Mouse (Mus musculus) lung, postnatal 0 days (tissue): ENCODE results near the gene Sorcs3. TPM values are rescaled to one million over a fixed set of nuclear protein-coding genes. Genes with fewer than 3 reads are reported as not detected.
A peak's percentile ranks its signal among the peaks of the same experiment; 100 is the strongest.

Experiments
- ATAC-seq: fragments of 200-750 bp; cut with Nextera tagmentation; 2 replicates; pipeline ENCODE4 v1.8.0; 2017; ENCODE audit warnings: moderate library complexity
- DNase-seq: peaks from one replicate; pipeline ENCODE4 v3.0.0-alpha.2; 2016; ENCODE audit warnings: low spot score
- H3K27ac ChIP-seq: fragments of 300-500 bp; sonication (generic); 2 replicates; pipeline ENCODE4 v1.5.1; 2014; ENCODE audit warnings: antibody characterized with exemption, mild to moderate bottlenecking, low read length, mixed read lengths
- H3K27me3 ChIP-seq: fragments of 300-500 bp; sonication (generic); replicated peaks from 2 replicates; pipeline ENCODE4 v1.6.1; 2014; ENCODE audit warnings: low read length, mixed read lengths; ENCODE audit not compliant: insufficient read depth
- H3K36me3 ChIP-seq: fragments of 300-500 bp; sonication (generic); 2 replicates; pipeline ENCODE4 v1.6.1; 2014; ENCODE audit warnings: low read length, mixed read lengths; ENCODE audit not compliant: insufficient read depth
- H3K4me1 ChIP-seq: fragments of 300-500 bp; sonication (generic); 2 replicates; pipeline ENCODE4 v1.6.1; 2014; ENCODE audit warnings: antibody characterized with exemption, low read depth, low read length, mixed read lengths; ENCODE audit not compliant: insufficient read depth
- H3K4me2 ChIP-seq: fragments of 300-500 bp; sonication (generic); replicated peaks from 2 replicates; pipeline ENCODE4 v1.6.1; 2014; ENCODE audit warnings: low read depth, mild to moderate bottlenecking, low read length, moderate library complexity, mixed read lengths
- H3K4me3 ChIP-seq: fragments of 300-500 bp; sonication (generic); 2 replicates; pipeline ENCODE4 v1.5.1; 2014; ENCODE audit warnings: low read depth, low read length
- H3K9ac ChIP-seq: fragments of 300-500 bp; sonication (generic); replicated peaks from 2 replicates; pipeline ENCODE4 v1.6.1; 2014; ENCODE audit warnings: low read depth, mild to moderate bottlenecking
- H3K9me3 ChIP-seq: fragments of 300-500 bp; sonication (generic); 2 replicates; pipeline ENCODE4 v1.6.1; 2016; ENCODE audit warnings: low read length, mixed read lengths
- CTCF ChIP-seq: IDR thresholded peaks from 2 replicates; pipeline ENCODE4 v1.5.1; 2016; ENCODE audit warnings: antibody characterized with exemption, mild to moderate bottlenecking
- EP300 ChIP-seq: IDR thresholded peaks from 2 replicates; pipeline ENCODE4 v1.6.1; 2016; ENCODE audit warnings: antibody characterized with exemption, mild to moderate bottlenecking, control low read depth
- WGBS: fragments of 180-500 bp; shearing (Covaris S2); extraction: QIAGEN DNeasy Blood & Tissue Kit; methylation state at CpG from one replicate; pipeline ENCODE4 v1.1.7; 2014; 5-methylcytosine and 5-hydroxymethylcytosine counted together
- polyA plus RNA-seq: library from polyadenylated mRNA; unstranded; fragments of >200 nt; fragmentation: Nextera tagmentation; extraction: Ambion mirVana; gene quantifications from 2 replicates; pipeline ENCODE4 v1.2.1, GENCODE M21; 2015

The Sorcs3 gene
- 0.02 TPM in 1 of 2 replicates, not detected in the other for polyA plus RNA-seq

DNA sequence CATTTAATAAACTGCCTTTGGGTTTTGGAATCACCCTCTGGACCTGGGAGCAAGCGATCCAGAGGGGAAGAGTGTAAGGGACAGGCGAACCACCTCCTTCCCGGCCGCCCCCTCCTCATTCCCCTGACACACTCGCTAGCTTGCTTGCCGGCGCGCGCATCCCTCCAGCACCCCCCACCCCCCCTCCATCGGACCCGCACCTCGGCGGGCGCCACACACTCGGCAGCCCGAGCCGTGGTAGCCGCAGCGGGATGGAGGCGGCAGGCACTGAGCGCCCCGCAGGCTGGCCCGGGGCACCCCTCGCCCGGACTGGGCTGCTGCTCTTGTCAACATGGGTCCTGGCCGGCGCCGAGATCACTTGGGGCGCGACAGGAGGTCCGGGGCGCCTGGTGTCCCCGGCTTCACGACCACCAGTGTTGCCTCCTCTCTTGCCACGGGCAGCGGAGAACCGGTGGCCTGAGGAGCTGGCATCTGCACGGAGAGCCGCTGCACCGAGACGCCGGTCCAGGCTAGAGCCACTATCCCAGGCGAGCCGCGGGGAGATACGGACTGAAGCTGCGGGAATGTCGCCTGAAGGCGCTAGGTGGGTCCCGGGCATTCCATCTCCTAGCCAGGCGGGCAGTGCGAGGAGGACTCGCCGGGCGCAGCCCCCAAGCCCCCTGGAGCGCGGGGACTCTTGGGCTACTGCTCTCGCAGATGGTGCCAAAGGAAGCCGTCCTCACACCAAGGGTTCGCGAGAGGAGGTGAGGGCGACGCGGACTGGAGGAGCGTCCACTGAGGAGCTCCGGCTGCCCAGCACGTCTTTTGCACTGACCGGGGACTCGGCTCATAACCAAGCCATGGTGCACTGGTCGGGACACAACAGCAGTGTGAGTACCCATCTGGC lies at the start of gene Sorcs3:
TSS of gene Sorcs3 (plus strand) at position 97 of the 886 bp plus-strand sequence.
- H3K4me1 ChIP-seq, result no peaks in the 10 kb centered on the region
- H3K27ac ChIP-seq, result no peak within 1 kb of the TSS
- no peaks in the 10 kb centered on the region for H3K36me3 ChIP-seq
- no peak for ATAC-seq
- H3K27me3 ChIP-seq, result peaks cover 37% of the 10 kb centered on the region
- under 1% methylated on average over 47 of the region's 70 CpGs for WGBS
- H3K9ac ChIP-seq, result no peak within 1 kb of the TSS
- TF ChIP-seq CTCF (no peak), EP300 (no peak)
- no peaks in the 10 kb centered on the region for H3K9me3 ChIP-seq
- no peak for DNase-seq
- H3K4me3 ChIP-seq, result peak within 1 kb of the TSS; percentile 25
- H3K4me2 ChIP-seq, result peak within 1 kb of the TSS; percentile 58

DNA sequence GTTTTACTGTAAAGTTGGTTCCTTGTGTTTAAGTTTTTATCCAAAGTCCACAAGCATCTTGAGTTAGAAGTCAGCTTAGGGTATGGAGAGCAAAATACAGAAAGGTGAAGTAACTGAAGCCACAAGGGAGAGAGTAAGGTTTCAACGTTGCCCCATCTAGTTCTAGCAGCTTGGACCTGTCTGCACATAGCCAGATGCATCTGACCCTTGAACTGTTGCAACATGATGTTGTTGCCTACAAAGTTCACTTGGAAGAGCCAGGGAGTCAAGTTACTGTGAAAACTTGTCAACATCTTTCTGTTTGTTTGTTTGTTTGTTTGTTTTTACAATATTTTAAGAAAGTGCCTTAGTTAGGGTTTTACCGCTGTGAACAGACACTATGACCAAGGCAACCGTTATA lies 40.5 kb upstream of the Sorcs3 start:
- DNase-seq (no peak), ATAC-seq (no peak)
- no peaks in the 10 kb centered on the region for H3K4me1 ChIP-seq
- H3K9me3 ChIP-seq, result no peaks in the 10 kb centered on the region
- no peaks in the 10 kb centered on the region for H3K36me3 ChIP-seq
- TF ChIP-seq EP300 (no peak), CTCF (no peak)
- H3K4me3 ChIP-seq, result no peak overlapping the region
- H3K27me3 ChIP-seq, result no peaks in the 10 kb centered on the region
- H3K9ac ChIP-seq, result no peak overlapping the region
- no peak overlapping the region for H3K4me2 ChIP-seq
- 85% methylated on average over 3 of the region's 3 CpGs for WGBS
- no peak overlapping the region for H3K27ac ChIP-seq

DNA sequence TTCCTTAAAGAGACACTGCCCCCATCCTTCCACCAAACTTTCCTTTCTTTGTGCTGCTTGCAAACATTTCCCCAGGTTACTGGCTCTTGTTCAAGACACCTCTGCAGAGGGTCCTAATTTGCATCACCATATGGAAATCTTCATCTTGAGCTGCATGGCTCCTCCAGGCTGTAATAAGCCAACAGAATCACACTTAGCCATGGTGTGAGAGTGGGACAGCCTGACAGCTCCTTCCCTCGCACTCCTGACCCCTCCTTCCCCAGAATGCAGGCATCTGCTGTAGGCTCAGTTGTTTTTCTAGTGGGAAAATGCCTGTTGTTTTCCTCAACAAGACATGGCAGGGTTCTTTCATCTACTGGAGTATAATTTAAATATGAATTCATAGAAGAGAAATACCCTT lies 38.7 kb upstream of the Sorcs3 start:
- H3K4me2 ChIP-seq, result no peak overlapping the region
- H3K4me1 ChIP-seq, result no peaks in the 10 kb centered on the region
- TF ChIP-seq EP300 (no peak), CTCF (no peak)
- no peaks in the 10 kb centered on the region for H3K27me3 ChIP-seq
- no peak overlapping the region for H3K27ac ChIP-seq
- 35% methylated on average over 1 of the region's 1 CpGs for WGBS
- no peaks in the 10 kb centered on the region for H3K36me3 ChIP-seq
- no peak overlapping the region for H3K9ac ChIP-seq
- no peak overlapping the region for H3K4me3 ChIP-seq
- H3K9me3 ChIP-seq, result no peaks in the 10 kb centered on the region
- DNase-seq, result no peak
- ATAC-seq, result no peak

DNA sequence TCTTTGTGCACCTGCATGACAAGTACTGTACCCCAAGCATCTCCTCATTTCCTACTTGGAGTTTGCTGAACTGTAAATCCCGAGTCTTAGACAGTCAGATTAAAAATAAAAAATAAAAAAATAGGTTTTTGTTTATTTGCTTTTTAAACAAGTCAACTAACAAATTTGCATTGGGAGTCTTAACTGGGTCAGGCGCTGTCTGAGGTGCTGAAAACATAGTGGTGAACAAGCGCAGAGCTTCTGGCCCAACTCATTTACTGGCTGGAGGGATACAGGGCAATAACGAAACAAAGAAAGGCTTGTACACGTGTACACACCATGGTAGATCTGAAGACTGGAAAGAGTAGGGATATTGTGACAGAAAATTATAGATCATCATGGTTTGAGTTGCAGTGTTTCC lies 37.5 kb upstream of the Sorcs3 start:
- 41% methylated on average over 5 of the region's 5 CpGs for WGBS
- no peak overlapping the region for H3K9ac ChIP-seq
- no peak for DNase-seq
- no peak overlapping the region for H3K27ac ChIP-seq
- H3K36me3 ChIP-seq, result no peaks in the 10 kb centered on the region
- H3K4me2 ChIP-seq, result no peak overlapping the region
- H3K4me3 ChIP-seq, result no peak overlapping the region
- no peaks in the 10 kb centered on the region for H3K9me3 ChIP-seq
- no peak for ATAC-seq
- TF ChIP-seq CTCF, result no peak
- no peak for TF ChIP-seq EP300
- H3K4me1 ChIP-seq, result no peaks in the 10 kb centered on the region
- H3K27me3 ChIP-seq, result no peaks in the 10 kb centered on the region

DNA sequence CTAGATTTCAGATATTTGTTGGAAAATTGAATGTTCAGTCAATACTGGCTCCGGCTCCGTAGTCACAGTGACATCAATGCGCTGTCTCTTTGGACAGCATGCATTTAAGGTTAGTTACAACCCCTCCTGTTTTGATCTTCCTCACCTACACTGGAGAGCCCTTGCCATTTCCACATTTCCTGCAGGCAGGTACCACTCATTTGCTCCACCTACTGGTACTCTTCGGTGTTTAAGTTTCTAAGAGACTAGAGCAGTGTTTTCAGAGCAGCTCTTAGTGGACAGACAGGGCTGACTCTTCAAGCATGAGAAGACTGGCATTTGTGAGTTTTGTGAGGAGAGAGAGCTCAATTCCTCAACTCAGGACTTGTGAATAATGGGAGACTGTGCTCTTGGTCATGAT lies 31.1 kb upstream of the Sorcs3 start:
- Histone ChIP-seq H3K9me3 (no peaks in the 10 kb centered on the region), H3K36me3 (no peaks in the 10 kb centered on the region), H3K4me3 (no peak overlapping the region), H3K4me1 (no peaks in the 10 kb centered on the region), H3K27me3 (no peaks in the 10 kb centered on the region), H3K9ac (no peak overlapping the region), H3K4me2 (no peak overlapping the region), H3K27ac (no peak overlapping the region)
- no peak for TF ChIP-seq EP300
- peak; percentile 48 for TF ChIP-seq CTCF
- DNase-seq (peak; percentile 8), ATAC-seq (no peak)
- 67% methylated on average over 4 of the region's 4 CpGs for WGBS

DNA sequence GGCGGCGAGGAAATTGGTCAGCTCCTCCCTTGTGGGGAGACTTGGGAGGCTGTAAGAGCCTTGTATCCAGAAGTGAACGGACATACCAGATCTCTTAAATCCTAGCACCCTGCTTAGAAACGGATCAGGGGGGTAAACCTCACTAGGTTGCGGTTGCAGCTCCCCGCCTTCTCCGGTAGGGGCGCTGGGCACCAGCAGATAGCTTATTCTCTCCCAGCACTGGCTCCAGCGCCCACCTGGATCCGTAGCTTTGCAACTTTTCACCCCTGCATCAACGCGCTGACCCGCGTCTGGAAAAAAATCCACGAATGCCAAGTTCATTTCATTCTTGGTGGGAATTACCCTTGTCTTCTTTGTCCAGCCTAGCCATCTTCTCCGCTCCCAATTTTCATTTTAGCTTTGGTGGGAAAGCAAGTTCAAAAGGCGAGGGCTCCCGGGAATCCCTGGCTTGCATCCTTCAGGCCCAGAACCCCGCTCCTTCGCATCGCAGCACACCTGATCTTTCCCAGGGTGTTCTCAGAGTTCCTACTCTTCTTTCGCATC lies 1.8 kb upstream of the Sorcs3 start:
- Histone ChIP-seq H3K27ac (no peak overlapping the region), H3K4me3 (no peak overlapping the region), H3K4me1 (no peaks in the 10 kb centered on the region), H3K4me2 (no peak overlapping the region), H3K9me3 (no peaks in the 10 kb centered on the region), H3K9ac (no peak overlapping the region), H3K36me3 (no peaks in the 10 kb centered on the region), H3K27me3 (peaks cover 37% of the 10 kb centered on the region)
- no peak for ATAC-seq
- TF ChIP-seq CTCF (peak; percentile 69), EP300 (no peak)
- DNase-seq, result peak; percentile 48
- WGBS, result 5% methylated on average over 22 of the region's 22 CpGs
